Mouse (Mus musculus) adrenal gland, postnatal 25 days (tissue): ENCODE measurements around the gene Trpd52l3. TPM values are rescaled to one million over a fixed set of nuclear protein-coding genes. Genes with fewer than 3 reads are reported as not detected.
A peak's percentile ranks its signal among the peaks of the same experiment; 100 is the strongest.
"Not testable (repeated sequence)": the region's sequence is repeated elsewhere in the genome, so short reads cannot be mapped to it uniquely, and the experiment has no call there.

Experiments used
- DNase-seq: peaks from one replicate; pipeline ENCODE4 v3.0.0; 2021; ENCODE audit warnings: mixed read lengths
- long read RNA-seq: library from polyadenylated mRNA; stranded (forward); transcript quantifications from one replicate; pipeline ENCODE4 v2.0.0, GENCODE M21; 2021
- total RNA-seq: library from RNA; stranded (reverse); gene quantifications from 2 replicates; pipeline ENCODE4 v1.2.3, GENCODE M21; 2021

The Trpd52l3 gene
- not detected in 2 replicates for total RNA-seq
- long read RNA-seq, result 0 reads

DNA sequence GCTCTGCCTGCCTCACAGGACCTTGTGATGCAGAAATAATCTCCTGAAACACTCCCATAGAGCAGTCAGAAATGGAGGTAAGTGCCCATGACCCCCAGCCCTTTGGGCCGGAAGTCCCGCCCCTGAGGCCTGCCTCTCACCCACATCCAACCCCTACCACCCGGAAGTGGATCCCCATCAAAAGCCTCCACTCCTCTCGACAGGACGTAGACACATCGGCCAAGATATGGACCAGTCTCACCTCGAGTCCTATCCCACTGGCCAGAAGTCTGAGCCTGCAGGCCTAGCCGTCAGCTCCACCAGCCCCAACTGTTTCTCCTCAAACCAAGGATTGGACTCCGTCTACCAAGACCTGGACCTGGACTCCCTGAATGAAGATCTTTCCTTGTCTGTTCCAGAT, at the start of gene Trpd52l3:
Trpd52l3 (plus strand) TSS at position 170 of the 400 bp plus-strand sequence.
- no peak for DNase-seq

DNA sequence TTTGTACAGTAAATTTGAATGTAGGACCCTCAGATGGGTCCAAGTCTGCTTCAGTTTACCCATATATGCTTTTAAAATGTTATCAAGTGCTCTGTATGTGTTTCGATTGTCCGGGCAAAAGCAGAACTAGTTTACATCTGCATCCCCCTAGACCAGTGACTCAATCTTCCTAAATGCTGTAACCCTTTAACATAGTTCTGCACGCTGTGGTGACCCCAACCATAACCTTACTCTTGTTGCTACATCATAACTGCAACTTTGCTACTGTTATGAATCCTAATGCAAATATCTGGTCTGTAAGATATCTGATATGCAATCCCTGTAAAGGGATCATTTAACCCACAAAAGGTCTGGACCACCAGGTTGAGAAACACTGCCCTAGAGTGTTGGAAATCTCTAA, 49.8 kb upstream of the Trpd52l3 start:
- DNase-seq, result no peak

DNA sequence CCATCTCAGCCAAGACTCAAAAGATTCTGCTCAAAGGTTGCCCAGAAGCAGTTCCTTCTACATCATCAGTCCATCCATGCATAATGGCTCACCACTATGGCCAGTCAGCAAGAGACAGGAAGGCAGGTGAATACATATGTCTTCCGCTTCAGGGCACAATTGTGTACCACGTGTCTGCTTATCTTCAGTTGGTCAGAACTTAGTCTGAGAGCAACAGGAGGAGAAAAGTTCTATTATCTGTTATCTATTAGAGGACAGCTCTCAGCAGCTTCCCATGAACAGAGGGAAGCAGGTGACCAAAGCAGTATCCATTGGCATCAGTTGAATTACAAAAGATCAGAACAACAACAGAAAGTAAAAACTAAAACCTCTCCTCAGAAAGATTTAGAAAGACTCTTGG, 48.1 kb upstream of the Trpd52l3 start:
- no peak for DNase-seq

DNA sequence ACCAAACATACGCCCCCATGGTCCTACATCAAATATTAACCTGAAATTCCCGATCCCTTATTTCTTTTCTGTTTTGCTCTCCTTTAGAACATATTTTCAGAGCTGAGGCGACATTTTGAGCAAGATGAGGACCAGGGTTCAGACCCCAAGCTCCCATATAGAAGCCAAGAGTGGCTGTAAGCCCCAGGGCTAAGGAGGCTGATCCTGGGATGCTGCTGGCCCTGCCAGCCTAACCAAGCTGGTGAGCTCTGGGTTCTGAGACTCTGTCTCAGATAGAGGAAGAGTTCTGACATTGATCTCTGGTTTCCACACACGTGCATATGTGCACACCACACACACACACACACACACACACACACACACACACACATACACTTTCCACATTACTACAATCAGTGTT, 42.7 kb upstream of the Trpd52l3 start:
- no peak for DNase-seq

DNA sequence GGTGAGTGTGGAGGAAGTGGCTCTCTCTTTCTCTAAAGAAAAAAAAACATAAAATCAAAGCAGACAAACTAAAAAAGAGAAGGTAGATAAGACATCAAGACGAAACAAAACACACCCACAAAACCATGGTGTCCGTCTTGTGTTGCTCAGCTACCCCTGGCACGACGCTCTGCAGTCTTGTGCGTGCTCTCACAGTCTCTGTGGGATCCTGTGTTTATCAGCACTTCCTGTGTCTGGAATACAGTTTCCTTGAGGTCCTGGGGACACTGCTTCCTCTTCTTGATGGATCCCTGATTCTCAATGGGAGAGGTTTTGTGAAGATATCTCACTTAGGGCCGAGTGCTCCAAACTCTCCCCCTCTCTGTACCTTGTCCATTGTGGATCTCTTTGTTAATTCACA, 41.7 kb upstream of the Trpd52l3 start:
- DNase-seq, result no peak

DNA sequence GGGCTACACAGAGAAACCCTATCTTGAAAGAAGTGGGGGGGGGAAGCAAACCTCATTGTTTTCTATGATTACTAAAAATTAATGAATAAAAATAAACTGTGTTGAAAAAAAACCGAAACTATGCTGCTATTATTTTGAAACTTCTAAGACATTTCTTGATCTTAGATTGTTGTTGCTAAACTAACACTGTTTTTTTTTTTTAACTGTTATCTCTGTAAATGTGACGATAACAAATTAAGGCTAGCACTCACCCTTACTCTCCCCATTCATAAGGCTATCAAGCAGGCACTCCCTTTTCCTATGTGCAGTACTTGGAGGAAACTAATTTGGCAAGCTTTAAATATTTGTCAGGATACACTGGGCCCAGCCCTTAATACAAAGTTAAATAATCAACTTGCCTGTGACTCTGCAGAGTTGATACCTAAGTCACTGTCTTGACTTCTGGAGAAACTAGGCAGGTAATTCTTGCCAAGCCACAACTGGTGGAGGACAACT, 39.9 kb upstream of the Trpd52l3 start:
- DNase-seq, result no peak

DNA sequence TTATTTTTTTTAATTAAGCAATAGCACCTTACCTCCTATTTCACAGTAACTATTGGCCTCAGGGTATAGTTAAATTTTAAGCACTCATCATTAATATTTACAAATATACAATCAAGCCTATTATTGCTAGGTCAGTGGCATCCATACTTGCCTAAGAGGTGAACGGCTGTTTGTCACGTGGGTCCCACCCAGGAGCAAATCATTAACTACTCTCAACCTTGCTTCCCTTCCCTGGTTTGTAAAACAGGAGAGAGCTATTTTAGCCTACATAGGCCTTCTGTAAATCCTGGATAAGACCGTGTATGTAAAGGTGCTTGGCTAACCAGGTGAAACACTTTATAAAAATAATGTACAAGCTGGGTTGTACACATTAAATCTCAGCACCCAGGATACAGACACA, 35.6 kb upstream of the Trpd52l3 start:
- no peak for DNase-seq

DNA sequence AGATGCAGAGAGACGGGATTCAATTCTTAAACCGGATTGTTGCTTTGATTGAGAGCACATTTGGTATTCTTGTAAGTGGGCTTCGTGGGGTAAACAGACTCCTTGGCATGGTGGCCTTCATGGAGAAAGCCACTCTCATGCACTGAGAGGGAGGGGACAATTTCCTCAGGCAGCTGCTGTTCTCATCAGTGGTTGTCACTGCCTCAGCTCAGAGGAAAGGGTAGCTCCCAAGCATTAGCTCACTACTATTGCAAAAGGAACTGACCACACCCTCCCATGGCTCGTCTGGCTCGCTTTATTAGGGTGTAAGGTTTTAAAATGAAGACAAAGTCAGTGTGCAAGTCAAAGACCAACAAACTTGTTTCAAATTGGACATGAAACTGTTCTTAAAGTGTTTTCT, 30.2 kb upstream of the Trpd52l3 start:
- DNase-seq, result no peak

DNA sequence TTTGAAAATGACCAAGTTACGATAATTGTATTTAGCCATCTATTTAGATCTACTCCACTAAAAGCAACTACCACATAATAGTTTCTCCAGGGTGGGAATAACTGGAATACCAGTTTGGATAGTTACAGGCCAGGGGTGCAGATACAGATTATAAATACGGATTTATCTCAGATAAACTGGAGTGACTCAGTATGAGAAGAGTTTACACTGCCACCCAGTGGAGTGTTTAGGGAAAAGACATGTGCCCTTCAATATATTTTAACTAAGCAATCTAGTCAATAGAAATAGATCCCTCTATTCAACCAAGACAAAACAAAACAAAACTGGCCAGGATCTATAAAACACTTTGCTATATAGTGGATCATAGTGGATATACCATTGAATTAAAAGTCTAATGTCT, 24.7 kb upstream of the Trpd52l3 start:
- DNase-seq, result no peak

DNA sequence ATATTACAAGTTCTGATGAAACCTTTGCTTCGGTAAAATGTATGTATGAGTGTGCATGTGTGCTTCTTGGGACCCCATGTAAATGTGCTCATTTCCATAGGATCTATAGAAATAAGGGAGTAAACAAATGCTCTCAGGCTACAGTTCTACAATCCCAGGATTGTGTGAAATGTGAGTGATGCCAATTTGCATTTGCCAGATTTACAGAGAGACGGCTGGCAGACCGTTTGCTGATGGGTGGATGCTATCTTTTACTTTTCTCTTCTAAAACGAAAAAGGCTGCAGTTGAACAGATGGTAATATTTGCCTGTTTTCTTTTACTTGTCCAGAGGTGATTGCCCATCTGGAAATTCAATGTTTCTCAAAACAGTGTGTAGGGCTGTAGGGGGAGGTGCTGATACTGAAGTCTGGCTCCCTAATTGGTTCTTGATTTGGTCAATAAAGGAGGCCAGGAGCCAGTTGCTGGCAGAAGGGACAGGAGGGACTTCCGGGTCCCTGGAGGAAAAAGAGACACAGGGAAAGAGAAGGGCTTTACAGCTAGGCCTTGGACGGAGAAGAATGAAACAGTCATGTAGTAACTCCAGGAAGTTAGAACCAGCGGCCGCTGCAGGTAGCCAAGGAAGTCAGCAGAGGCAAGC, 24.0 kb upstream of the Trpd52l3 start:
- DNase-seq, result no peak

DNA sequence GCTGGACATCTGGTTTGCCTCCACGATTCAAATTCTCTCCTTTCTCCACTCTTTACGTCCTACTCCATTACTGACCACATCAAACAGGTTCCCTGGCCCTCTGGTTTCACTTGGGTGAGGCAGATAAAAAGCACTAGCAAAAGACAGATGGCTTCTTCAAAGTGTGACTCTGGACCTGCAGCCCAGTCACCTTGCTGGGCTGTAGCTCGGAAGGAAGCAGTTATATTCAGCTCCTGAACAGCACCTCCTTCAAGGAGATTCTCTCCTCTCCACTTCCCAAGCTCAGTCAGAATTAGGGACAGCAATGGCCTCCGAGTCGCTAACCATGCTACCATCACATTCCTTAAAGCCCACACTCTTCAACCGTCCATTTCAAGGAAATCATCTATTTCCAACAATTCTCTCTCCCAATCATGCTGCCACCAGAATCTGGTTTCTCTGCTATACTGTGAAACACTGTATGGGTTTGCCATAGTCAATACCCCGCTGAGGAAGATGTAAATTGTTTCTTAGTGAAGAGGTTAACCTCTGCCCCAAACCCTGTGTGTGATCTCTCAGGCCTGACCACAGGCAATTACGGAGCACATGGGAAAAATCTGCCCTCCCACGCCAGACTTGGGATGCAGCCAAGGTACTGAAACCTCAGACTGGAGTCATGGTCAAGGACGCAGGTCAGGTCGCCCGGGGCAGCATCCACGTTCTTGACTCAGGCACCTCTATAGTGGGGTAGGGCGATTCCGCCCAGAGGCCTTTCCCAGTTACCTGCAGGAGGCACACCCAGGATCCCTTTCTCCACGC, 19.2 kb upstream of the Trpd52l3 start:
- DNase-seq, result peak; percentile 55

DNA sequence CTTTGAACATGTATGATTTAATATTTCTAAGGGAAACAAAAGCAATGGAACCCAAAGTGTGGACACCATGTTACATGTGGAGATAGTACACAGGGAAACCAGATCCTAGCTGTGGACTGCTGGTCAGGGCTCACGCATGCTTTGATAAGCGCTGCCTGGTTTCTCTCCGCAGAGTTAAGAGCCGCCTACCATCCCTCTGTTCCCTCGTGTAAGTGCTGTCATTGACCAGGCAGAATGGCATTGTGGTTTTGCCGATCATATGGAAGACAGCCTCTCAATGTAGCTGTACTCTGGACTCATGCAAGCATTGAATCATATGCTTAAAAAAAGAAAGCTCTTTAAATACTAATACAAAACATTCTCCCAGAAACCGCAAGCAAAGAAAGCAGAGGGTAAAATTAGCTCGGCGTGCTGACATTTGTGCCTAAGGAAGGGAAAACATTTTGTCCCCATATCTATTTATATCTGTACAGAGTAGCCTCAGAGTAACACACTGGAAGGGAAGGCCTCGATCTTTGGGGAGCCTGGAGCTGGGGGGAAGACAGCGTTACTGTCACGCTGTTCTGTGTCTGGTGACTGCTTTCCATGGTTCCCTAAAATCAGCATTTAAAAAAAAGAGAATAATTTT, 17.0 kb upstream of the Trpd52l3 start:
- no peak for DNase-seq

DNA sequence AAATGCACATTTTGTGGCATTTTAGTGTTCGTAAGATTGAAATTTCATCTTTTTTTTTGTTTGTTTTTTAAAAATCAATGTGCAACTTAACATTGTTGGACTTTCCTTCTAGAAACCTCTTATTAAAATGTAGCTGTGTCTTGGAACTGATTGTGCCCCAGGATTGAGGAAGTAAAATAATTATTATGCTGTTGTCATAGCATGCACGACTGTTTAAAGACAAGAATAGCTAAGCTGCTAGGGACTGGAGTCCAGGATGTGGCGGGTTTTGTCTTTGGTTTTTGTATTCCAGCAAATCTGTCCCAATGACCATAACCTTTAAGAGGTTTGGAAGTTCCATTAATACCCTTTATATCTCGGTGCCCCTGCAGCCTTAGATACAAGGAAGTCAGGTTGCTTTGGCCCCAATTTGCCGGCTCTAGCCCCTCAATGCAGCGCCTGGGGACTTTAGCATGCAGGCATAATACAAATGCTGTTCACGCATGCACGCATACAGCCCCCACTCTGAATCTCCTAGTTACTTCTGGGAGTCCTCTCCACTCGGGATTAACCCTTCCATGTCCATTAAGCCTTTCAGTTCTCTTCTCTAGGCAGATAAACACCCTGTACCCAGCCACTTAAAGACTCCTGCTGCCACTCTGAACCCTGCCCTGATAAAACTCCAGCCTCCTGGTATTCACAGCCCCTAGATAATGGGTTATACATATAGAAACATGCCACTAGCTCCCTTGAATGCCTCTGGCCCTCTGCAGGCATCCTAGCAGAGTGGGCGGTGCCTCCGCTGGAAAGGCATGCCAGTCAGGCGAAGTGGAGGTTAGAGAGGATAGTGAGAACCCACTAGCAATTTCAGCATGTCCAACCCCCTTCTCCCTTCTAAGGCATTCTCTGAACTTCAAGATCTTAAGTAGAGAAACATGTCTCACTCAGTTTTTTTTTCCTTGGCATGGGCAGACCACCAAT, 2.9 kb upstream of the Trpd52l3 start:
- no peak for DNase-seq

DNA sequence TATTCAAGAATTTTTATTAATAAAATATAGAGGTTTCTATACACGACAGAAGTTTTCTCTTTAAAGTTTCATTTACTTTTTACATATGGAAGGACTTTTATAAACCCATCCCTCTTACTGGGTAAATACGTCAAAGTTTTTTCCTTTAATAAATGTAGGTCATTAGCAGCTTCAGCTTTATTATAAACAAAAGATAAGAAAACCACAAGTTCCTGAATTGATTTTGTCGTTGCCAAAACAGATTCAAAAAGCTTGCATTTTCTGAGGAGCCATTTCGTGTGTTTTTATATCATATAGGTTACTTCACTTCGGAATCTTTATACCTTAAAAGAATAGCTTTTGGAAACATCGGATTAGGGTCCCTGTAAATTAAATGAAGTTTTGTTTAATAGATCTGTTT, 2.0 kb upstream of the Trpd52l3 start:
- DNase-seq, result no peak

DNA sequence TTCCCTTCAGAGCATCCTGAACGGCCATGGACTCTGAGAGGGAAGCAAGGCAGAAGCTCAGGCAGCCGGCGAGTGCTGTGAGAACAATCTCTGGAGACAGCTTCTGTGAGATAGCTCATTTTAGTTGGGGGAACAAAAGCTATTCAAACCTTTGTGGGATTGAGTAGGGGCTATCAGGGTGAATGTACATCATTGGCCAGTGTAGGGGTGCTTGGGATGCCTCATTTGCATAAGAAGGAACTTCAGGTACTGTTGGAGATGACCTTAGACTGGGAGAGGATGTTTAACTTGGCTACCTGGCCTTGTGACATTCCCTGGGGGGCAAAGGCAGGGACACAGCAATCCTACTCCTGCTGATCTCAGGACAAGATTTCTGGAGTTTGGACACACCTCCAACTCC, 2.8 kb downstream of the Trpd52l3 start:
- DNase-seq, result no peak

DNA sequence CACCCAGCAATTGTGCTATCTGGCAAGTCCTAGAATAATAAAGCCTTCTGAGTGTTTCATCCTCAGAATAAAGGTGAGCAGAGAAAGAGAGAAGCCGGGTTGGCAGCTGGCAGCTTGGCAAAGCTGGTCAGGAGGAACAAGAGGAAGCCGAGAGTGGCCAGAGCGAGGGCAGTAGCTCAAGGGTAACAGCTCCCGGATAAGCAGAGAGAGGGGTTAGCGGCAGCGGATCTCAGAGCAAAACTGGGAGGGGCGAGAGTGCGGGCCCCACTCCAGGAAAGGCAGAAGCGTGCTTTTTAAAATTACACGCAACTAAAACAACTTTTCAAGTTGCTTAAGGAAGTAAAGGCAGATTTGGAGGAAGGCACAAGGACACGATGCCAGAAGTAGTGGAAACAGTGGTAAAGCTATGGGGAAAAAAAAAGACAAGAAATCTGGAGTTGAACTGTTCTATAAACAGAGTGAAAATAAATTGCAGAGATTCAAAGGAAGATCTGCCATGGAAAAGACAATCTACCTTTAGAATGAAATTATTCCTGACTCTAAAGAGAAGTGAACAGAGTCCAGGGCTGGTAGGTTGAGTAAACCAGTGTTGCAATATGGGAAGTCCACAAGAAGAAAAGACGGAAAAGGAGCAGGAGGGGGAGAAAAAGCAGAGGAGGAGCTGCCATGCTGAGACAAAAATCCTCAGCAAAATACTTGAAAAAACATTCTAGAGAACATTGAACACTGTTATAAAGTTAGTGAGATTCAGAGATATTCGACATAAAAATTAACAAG, 7.1 kb downstream of the Trpd52l3 start:
- no peak for DNase-seq

DNA sequence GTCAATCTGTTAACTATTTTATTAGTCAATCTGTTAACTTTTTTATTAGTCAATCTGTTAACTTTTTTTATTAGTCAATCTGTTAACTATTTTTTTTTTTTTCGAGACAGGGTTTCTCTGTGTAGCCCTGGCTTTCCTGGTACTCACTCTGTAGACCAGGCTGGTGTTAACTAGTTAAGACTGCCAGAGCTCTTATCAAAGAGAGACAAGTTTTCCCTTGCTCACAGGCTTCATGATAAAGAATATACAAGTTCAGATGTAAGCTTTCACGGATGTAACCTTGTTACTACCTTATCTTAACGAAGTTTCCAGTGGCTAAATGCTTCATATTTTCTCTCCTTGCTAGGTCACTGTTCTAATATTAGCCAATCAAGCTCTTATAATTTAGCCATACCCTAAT, 10.7 kb downstream of the Trpd52l3 start:
- DNase-seq, result no peak

DNA sequence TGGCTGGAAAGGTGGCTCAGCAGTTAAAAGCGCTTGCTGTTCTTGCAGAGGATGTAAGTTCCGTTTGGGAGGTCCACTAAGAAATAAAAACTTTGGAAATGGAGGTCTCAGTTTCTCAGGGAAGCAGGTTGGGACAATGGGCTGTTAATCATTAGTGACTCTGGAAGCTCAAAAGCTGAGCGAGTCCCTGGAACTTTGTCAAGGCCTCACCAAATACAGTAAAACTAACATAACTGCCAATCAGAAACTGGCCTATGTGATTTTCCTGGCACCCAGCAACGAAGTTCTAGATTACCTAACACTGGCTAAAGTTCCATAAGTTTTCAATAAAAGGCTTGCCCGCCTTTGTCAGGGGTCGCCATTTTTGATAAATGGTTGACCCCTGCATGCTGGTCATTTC, 12.6 kb downstream of the Trpd52l3 start:
- DNase-seq, result no peak

DNA sequence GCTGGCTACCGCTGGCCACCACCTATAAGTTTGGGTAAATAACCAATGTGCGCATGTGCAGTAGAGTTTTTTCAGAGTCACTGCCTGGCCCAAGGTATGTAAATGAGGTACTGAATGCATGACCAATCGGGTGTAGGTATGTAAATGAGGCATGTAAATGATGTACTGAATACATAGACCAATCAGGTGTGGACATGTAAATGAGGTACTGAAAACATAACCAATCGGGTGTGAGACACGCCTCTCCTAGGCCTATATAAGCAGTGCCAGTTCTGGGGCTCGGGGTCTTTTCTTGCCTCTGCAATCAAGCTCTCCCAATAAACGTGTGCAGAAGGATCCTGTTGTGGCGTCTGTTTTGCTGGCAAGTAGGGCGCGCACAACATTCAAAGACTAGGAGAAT, 19.8 kb downstream of the Trpd52l3 start:
- DNase-seq, result not testable (repeated sequence)

DNA sequence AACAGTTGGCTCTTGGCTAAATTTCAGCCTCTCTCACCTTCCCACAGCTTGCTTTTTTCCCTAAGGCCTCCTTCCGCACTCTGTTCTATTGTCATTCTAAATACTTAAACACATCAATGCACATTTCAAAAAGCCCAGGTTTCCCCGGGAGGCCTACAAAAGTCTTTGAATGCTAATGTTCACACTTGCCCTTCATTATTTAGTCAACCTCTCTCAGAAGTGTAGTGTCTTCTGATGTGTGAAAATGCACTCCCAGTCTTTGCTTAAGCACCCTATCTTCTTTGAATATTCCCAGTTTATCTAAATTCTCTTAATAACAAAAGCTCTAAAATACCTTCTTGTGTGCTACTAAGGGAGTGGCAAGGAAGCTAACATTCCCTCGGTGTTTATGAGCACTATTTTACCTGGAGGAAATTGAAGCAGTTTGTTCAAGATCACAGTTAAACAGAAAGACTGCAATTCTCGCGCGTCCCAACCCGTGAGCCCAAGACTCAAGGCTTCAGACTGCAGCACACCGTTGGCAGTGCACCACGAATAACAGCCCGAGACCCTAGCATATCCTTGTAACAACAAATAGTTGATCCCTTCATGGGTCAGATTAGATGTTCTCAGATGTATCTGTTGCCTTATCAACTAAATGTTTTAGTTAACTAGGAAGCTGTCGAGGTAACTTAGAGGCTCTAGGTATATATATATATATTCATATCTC, 25.6 kb downstream of the Trpd52l3 start:
- DNase-seq, result no peak
